Mouse (Mus musculus): Measurements from ENCODE around the gene Nelfcd.

The Nelfcd gene

GRCm38 (mm10) chr2:174472407-174472806, 56.8 kb downstream of the Nelfcd start:
- in situ Hi-C loops (cut with MboI, MseI), result loop anchor here (5.0 kb wide), 2 partner anchors 50 to 140 kb away; no protein-coding TSS in a partner anchor

- in situ Hi-C loops (cut with MboI, MseI), result loop anchor here (5.0 kb wide), 2 partner anchors 49 to 141 kb away; no protein-coding TSS in a partner anchor
Measured at GRCm38 (mm10) chr2:174472818-174473549, 57.4 kb downstream of the Nelfcd start, which contains the start of gene Prelid3b. Gene Prelid3b, minus strand, starts transcription at chr2:174473081.

GRCm38 (mm10) chr2:174473550-174473927, 57.9 kb downstream of the Nelfcd start:
- in situ Hi-C loops (cut with MboI, MseI), result loop anchor here (5.0 kb wide), 2 partner anchors 49 to 141 kb away; no protein-coding TSS in a partner anchor
